Mouse (Mus musculus) MEL (cell line): Measurements from ENCODE around the gene Pld5. TPM values are rescaled to one million over a fixed set of nuclear protein-coding genes. Genes with fewer than 3 reads are reported as not detected.

Source experiments
- DNase-seq: peaks from one replicate; pipeline ENCODE4 v3.0.0; 2011; ENCODE audit warnings: low read depth, low spot score
- H3K27ac ChIP-seq: 2 replicates; pipeline ENCODE4 v1.5.1; 2012; ENCODE audit warnings: low read depth, mild to moderate bottlenecking, control low read depth, low read length, moderate library complexity; ENCODE audit not compliant: control insufficient read depth
- H3K27me3 ChIP-seq, 2 experiments: fragments of 150-350 bp in 1 of 2; sonication (generic) in 1 of 2; 2 replicates each; pipeline ENCODE4 v1.6.1; 2012; ENCODE audit warnings: low read length in 2 of 2, mild to moderate bottlenecking in 2 of 2, improper control_type of control experiment in 1 of 2, moderate library complexity in 1 of 2; ENCODE audit not compliant: insufficient read depth in 2 of 2, control insufficient read depth in 1 of 2
- H3K36me3 ChIP-seq, 2 experiments: 2 replicates each; pipeline ENCODE4 v1.6.1; 2012 to 2014; ENCODE audit warnings: low read length in 2 of 2, improper control_type of control experiment in 1 of 2, inconsistent platforms in 1 of 2, mild to moderate bottlenecking in 1 of 2; ENCODE audit not compliant: insufficient read depth in 2 of 2, control insufficient read depth in 1 of 2
- H3K4me1 ChIP-seq, 2 experiments: fragments of 150-350 bp in 1 of 2; sonication (generic) in 1 of 2; 2 replicates each; pipeline ENCODE4 v1.6.1; 2012; ENCODE audit warnings: low read length in 2 of 2, improper control_type of control experiment in 1 of 2, mild to moderate bottlenecking in 1 of 2; ENCODE audit not compliant: insufficient read depth in 2 of 2, control insufficient read depth in 1 of 2
- H3K4me3 ChIP-seq, 2 experiments: fragments of 150-350 bp in 1 of 2; sonication (generic) in 1 of 2; 2 replicates each; pipeline ENCODE4 v1.5.1; 2012; ENCODE audit warnings: low read depth in 2 of 2, low read length in 2 of 2, mild to moderate bottlenecking in 2 of 2, moderate library complexity in 2 of 2, control low read depth in 1 of 2, improper control_type of control experiment in 1 of 2; ENCODE audit not compliant: control insufficient read depth in 1 of 2, insufficient read depth in 1 of 2
- H3K79me2 ChIP-seq: 2 replicates; pipeline ENCODE4 v1.6.1; 2012; ENCODE audit warnings: mild to moderate bottlenecking, low read length, moderate library complexity; ENCODE audit not compliant: control insufficient read depth, poor library complexity, insufficient read depth
- H3K9ac ChIP-seq: 2 replicates; pipeline ENCODE4 v1.6.1; 2012; ENCODE audit warnings: low read depth, mild to moderate bottlenecking, control low read depth, low read length, moderate library complexity; ENCODE audit not compliant: control insufficient read depth, poor library complexity, severe bottlenecking
- H3K9me3 ChIP-seq: fragments of 150-350 bp; sonication (generic); replicated peaks from 2 replicates; pipeline ENCODE4 v1.6.1; 2012; ENCODE audit warnings: mild to moderate bottlenecking, low read length, improper control_type of control experiment, moderate library complexity; ENCODE audit not compliant: insufficient read depth
- E2F4 ChIP-seq: IDR thresholded peaks from 2 replicates; pipeline ENCODE4 v1.6.1; 2011; ENCODE audit warnings: low read depth, low read length, improper control_type of control experiment, borderline replicate concordance
- ELF1 ChIP-seq: IDR thresholded peaks from 2 replicates; pipeline ENCODE4 v1.6.1; 2014; ENCODE audit warnings: low read depth, mild to moderate bottlenecking, inconsistent platforms, low read length, improper control_type of control experiment, moderate library complexity
- EP300 ChIP-seq, 2 experiments: IDR thresholded peaks; 2 replicates each; pipeline ENCODE4 v1.6.1; 2011; ENCODE audit warnings: improper control_type of control experiment in 2 of 2, low read length in 2 of 2, low read depth in 1 of 2, mild to moderate bottlenecking in 1 of 2
- ETS1 ChIP-seq: IDR thresholded peaks from 2 replicates; pipeline ENCODE4 v1.6.1; 2012; ENCODE audit warnings: low read depth, mild to moderate bottlenecking, inconsistent platforms, low read length, improper control_type of control experiment, moderate library complexity
- GABPA ChIP-seq: IDR thresholded peaks from 2 replicates; pipeline ENCODE4 v1.6.1; 2012; ENCODE audit warnings: low read depth, mild to moderate bottlenecking, inconsistent platforms, low read length, improper control_type of control experiment, moderate library complexity
- JUND ChIP-seq: IDR thresholded peaks from 2 replicates; pipeline ENCODE4 v1.6.1; 2011; ENCODE audit warnings: low read depth, mild to moderate bottlenecking, improper control_type of control experiment, low read length
- MAX ChIP-seq: IDR thresholded peaks from 2 replicates; pipeline ENCODE4 v1.6.1; 2011; ENCODE audit warnings: low read length, improper control_type of control experiment
- MEF2A ChIP-seq: IDR thresholded peaks from 2 replicates; pipeline ENCODE4 v1.6.1; 2014; ENCODE audit warnings: low read depth, mild to moderate bottlenecking, inconsistent platforms, low read length, improper control_type of control experiment; ENCODE audit not compliant: poor library complexity, insufficient replicate concordance, severe bottlenecking; ENCODE audit errors: extremely low read depth
- MYB ChIP-seq: IDR thresholded peaks from 2 replicates; pipeline ENCODE4 v1.6.1; 2011; ENCODE audit warnings: mild to moderate bottlenecking, low read depth, low read length, improper control_type of control experiment
- MYC ChIP-seq: IDR thresholded peaks from 2 replicates; pipeline ENCODE4 v1.6.1; 2011; ENCODE audit warnings: low read depth, mild to moderate bottlenecking, low read length, improper control_type of control experiment, moderate library complexity
- NELFE ChIP-seq: IDR thresholded peaks from 2 replicates; pipeline ENCODE4 v1.6.1; 2011; ENCODE audit warnings: low read depth, low read length, improper control_type of control experiment
- NRF1 ChIP-seq: IDR thresholded peaks from 2 replicates; pipeline ENCODE4 v1.6.1; 2014; ENCODE audit warnings: low read depth, mild to moderate bottlenecking, inconsistent platforms, low read length, improper control_type of control experiment, moderate library complexity; ENCODE audit not compliant: poor library complexity, insufficient read depth, severe bottlenecking
- POLR2A ChIP-seq, 2 experiments: IDR thresholded peaks; 2 replicates each; pipeline ENCODE4 v1.6.1; 2011 to 2012; ENCODE audit warnings: low read length in 2 of 2, mild to moderate bottlenecking in 2 of 2, control low read depth in 1 of 2, improper control_type of control experiment in 1 of 2, low read depth in 1 of 2, moderate library complexity in 1 of 2; ENCODE audit not compliant: control insufficient read depth in 1 of 2, insufficient read depth in 1 of 2, poor library complexity in 1 of 2
- POLR2AphosphoS2 ChIP-seq: IDR thresholded peaks from 2 replicates; pipeline ENCODE4 v1.6.1; 2011; ENCODE audit warnings: low read length, improper control_type of control experiment
- POLR2AphosphoS5 ChIP-seq: IDR thresholded peaks from 2 replicates; pipeline ENCODE4 v1.6.1; 2012; ENCODE audit warnings: low read depth, borderline replicate concordance, mild to moderate bottlenecking, inconsistent platforms, low read length, moderate library complexity, mixed read lengths
- RAD21 ChIP-seq: IDR thresholded peaks from 2 replicates; pipeline ENCODE4 v1.6.1; 2011; ENCODE audit warnings: mild to moderate bottlenecking, low read depth, low read length, improper control_type of control experiment
- RCOR1 ChIP-seq: IDR thresholded peaks from 2 replicates; pipeline ENCODE4 v1.6.1; 2012; ENCODE audit warnings: low read depth, mild to moderate bottlenecking, inconsistent platforms, low read length, improper control_type of control experiment
- SMC3 ChIP-seq: IDR thresholded peaks from 2 replicates; pipeline ENCODE4 v1.6.1; 2011; ENCODE audit warnings: low read depth, low read length, improper control_type of control experiment
- TAL1 ChIP-seq: IDR thresholded peaks from 2 replicates; pipeline ENCODE4 v1.6.1; 2012; ENCODE audit warnings: mild to moderate bottlenecking, inconsistent platforms, low read length, moderate library complexity, mixed read lengths
- TBP ChIP-seq: IDR thresholded peaks from 2 replicates; pipeline ENCODE4 v1.8.0; 2011; ENCODE audit warnings: low read depth, low read length, improper control_type of control experiment
- USF2 ChIP-seq, 2 experiments: IDR thresholded peaks; 2 replicates each; pipeline ENCODE4 v1.6.1; 2011 to 2012; ENCODE audit warnings: improper control_type of control experiment in 2 of 2, low read length in 2 of 2, borderline replicate concordance in 1 of 2, inconsistent platforms in 1 of 2, low read depth in 1 of 2, mild to moderate bottlenecking in 1 of 2; ENCODE audit not compliant: insufficient read depth in 1 of 2
- ZC3H11A ChIP-seq: IDR thresholded peaks from 2 replicates; pipeline ENCODE4 v1.6.1; 2012; ENCODE audit warnings: low read depth, mild to moderate bottlenecking, inconsistent platforms, low read length, improper control_type of control experiment
- ZKSCAN1 ChIP-seq: IDR thresholded peaks from 2 replicates; pipeline ENCODE4 v1.6.1; 2012; ENCODE audit warnings: low read depth, mild to moderate bottlenecking, inconsistent platforms, low read length, improper control_type of control experiment, moderate library complexity
- polyA plus RNA-seq, 2 experiments: library from polyadenylated mRNA; stranded (reverse) in 1 of 2; unstranded in 1 of 2; fragments of >175 nt in 1 of 2; fragments of >200 nt in 1 of 2; gene quantifications; 2 replicates each; pipeline versions ENCODE4 v1.2.1 to v1.2.4; 2012; ENCODE audit warnings: low replicate concordance in 2 of 2, low read depth in 1 of 2; ENCODE audit not compliant: insufficient read length in 2 of 2, insufficient read depth in 1 of 2, missing spikeins in 1 of 2
- total RNA-seq: library from RNA; depleted of rRNA; stranded (reverse); fragments of 300-350 nt; gene quantifications from 2 replicates; pipeline ENCODE4 v1.2.3, GENCODE M21; 2012

Pld5 gene
- total and polyA plus RNA-seq, 3 experiments = 0.01 TPM; not detected in 2

GRCm38 (mm10) chr1:175961786-175962185 is 313.3 kb downstream of the Pld5 start:
- no peaks in the 10 kb centered on the region for H3K36me3 ChIP-seq
- no peaks in the 10 kb centered on the region for H3K9me3 ChIP-seq
- H3K9ac ChIP-seq = no peak overlapping the region
- no peaks in the 10 kb centered on the region for H3K79me2 ChIP-seq
- H3K4me3 ChIP-seq = no peak overlapping the region
- no peaks in the 10 kb centered on the region for H3K4me1 ChIP-seq
- H3K27me3 ChIP-seq = no peaks in the 10 kb centered on the region; a peak in 2 of 4 replicates
- no peak for DNase-seq
- TF ChIP-seq EP300 (IDR thresholded peaks at IDR 0.05; ENCODE audit: low read depth in 1 of 2, low read length in 2 of 2) (no peak), MYB (no peak), JUND (no peak), NELFE (no peak), POLR2AphosphoS5 (no peak), E2F4 (no peak), POLR2AphosphoS2 (no peak), ELF1 (no peak), MYC (no peak), ETS1 (no peak), SMC3 (no peak)
- H3K27ac ChIP-seq = no peak overlapping the region

- Histone ChIP-seq H3K9ac (no peak overlapping the region), H3K36me3 (no peaks in the 10 kb centered on the region), H3K27ac (no peak overlapping the region), H3K27me3 (peaks cover 0 to 2% of the 10 kb centered on the region in 2 experiments; a peak in 1 of 4 replicates), H3K4me3 (no peak overlapping the region), H3K4me1 (no peaks in the 10 kb centered on the region), H3K79me2 (no peaks in the 10 kb centered on the region), H3K9me3 (no peaks in the 10 kb centered on the region)
- TF ChIP-seq TAL1 = no peak
- no peak for DNase-seq
These were observed 324.3 kb downstream of the Pld5 start for GRCm38 (mm10) chr1:175950851-175951250.

GRCm38 (mm10) chr1:175950421-175950820 is 324.7 kb downstream of the Pld5 start:
- H3K79me2 ChIP-seq = no peaks in the 10 kb centered on the region
- H3K4me3 ChIP-seq = no peak overlapping the region
- no peaks in the 10 kb centered on the region for H3K36me3 ChIP-seq
- H3K4me1 ChIP-seq = no peaks in the 10 kb centered on the region
- no peak for TF ChIP-seq RAD21
- no peak for TF ChIP-seq GABPA
- TF ChIP-seq ZKSCAN1 = no peak
- TF ChIP-seq NRF1 = no peak
- no peak for TF ChIP-seq MEF2A
- no peak for TF ChIP-seq USF2 (IDR thresholded peaks at IDR 0.05; ENCODE audit: borderline replicate concordance in 1 of 2, insufficient read depth in 1 of 2, low read depth in 1 of 2, low read length in 2 of 2)
- TF ChIP-seq RCOR1 = no peak
- TF ChIP-seq ETS1 = no peak
- TF ChIP-seq SMC3 = no peak
- no peak for TF ChIP-seq ZC3H11A
- no peak for TF ChIP-seq MAX
- no peak for TF ChIP-seq TBP
- TF ChIP-seq MYC = no peak
- TF ChIP-seq E2F4 = no peak
- no peak for TF ChIP-seq POLR2A (IDR thresholded peaks at IDR 0.05; ENCODE audit: control insufficient read depth in 1 of 2, insufficient read depth in 1 of 2, low read depth in 1 of 2, low read length in 2 of 2, poor library complexity in 1 of 2)
- no peak overlapping the region for H3K9ac ChIP-seq
- H3K9me3 ChIP-seq = no peaks in the 10 kb centered on the region
- peaks cover 0 to 2% of the 10 kb centered on the region in 2 experiments; a peak in 1 of 4 replicates for H3K27me3 ChIP-seq
- no peak for DNase-seq
- H3K27ac ChIP-seq = no peak overlapping the region
